Mouse (Mus musculus) cerebellum, postnatal 10 days (tissue): ENCODE measurements around the gene A1cf.

Experiments
- DNase-seq, 2 experiments: peaks; one replicate each; pipeline ENCODE4 v3.0.0; 2021; ENCODE audit warnings: mixed read lengths in 2 of 2

A1cf gene

DNA sequence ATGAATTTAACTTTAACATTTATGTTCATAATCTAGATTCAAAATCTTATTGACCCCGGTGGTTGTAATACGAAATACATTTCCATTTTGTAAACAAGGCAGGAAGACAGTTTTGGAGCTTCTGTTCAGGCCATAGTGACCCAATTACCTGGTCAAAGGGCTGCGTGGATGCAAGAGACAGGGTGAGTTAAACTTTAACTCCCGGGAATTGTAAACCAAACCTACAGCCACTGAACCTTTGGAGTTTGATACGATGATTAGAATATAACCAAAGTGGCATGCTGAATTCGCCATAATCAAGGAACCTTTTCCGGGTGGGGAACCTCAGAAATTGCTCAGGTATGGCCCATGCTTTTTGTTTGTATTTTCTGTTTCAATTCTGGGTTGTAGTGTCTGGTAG is at the start of gene A1cf:
Gene A1cf, plus strand, starts transcription at position 244 of the 400 bp plus-strand sequence.
- DNase-seq, result no peak

DNA sequence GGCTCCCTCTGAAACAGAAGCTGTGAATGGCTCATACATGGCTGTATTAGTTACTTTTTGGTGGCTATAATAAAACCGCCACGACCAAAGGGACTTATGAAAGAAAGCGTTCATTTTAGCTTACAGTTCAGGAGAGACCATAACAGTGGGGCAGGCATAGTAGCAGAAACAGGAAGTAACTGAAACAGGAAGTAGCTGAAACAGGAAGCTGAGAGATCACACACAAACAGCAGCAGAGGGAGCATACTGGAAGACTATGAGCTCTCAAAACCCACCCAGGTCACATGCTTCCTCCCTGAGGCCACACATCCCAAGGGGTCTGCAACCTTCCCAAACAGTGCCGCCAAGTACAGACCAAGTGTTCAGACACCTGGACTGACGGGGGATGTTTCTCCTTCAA is 34.3 kb upstream of the A1cf start:
- DNase-seq, result no peak

DNA sequence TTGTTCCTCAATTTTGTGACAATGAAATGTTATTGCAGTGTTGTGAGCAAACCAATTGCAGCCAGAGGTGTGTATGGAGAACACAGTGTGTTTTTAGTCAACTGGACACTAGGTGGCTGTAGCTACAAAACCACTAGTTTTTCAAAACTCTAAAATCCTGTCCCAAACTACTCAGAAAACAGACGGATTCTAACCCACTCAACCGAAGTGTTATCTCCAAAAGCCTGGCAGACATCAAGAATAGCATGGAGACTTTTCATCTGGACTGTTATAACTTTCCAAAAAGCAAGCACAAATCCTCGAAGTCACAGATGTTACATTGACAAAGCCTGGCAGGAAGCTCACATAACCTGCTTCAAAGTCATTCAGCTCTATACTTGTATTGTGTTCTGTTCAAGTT is 6.7 kb upstream of the A1cf start:
- no peak for DNase-seq

DNA sequence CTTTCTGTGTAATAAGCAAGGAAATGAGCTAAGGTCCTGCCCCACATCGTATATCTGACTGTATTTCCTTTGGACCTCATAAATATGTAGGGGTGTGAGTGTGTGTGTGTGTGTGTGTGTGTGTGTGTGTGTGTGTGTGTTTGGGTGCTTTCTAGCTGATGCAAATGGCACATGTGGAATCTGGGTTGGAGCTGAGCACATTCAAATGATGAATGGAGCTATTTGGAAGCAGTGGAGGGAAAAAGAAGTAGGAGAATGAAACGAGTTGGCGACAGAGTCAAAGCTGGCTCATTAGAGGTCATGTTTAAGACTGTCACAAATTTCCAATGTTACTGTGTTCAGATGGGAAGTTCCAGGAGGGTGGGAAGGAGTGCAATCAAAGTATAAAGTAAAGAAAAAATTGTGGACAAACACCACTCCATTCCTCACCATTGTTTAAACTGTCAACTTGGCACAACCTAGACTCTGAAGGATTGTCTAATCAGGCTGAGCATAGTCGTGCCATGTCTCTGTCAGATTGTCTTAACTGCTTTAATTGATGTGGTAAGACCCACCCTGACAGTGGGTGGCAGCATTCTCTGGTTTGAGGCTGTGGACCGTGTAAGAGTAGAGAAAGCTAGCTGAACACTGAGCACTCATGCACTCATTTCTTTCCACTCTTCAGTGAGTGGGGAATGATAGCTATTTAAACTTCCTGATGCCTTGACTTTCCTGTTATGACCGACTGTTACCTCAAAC is 5.9 kb upstream of the A1cf start:
- no peak for DNase-seq

DNA sequence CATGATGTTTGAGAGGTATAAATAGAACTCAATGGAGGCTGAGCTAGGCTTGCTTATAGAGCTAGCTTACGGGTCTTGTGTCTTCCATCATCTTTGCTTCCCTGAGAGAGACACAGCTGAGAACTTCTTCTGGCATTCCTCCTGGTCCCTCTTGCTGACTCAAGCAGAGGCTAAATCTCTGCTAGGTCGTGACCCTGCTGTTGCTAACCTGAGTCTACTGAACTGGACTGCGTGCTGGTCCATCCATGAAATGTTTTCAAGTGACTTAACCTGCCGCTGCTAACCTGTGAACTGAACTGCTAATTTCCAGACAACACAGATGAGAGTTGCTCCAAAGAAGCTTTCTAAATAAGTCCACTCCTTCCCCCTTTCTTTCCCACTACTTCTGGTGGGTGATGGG is 3.1 kb upstream of the A1cf start:
- DNase-seq, result no peak

DNA sequence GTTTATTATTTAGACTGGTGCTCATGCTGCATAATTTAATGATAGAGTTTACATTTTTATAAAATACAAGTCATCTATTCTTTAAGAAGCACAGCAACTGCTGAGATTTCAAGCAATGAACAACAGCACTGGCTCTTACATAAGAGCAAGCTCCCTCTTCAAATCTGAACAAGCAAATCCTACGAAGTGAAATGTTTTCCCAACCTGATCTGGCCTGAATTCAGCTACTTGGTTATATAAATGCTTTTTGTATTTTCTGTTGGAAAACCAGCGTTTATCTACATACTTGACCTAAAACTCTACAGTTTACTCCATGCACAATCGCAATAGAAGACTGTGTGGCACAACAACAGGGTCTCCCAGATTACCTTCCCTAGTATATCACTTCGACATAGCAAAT is 488 bp upstream of the A1cf start:
- no peak for DNase-seq

DNA sequence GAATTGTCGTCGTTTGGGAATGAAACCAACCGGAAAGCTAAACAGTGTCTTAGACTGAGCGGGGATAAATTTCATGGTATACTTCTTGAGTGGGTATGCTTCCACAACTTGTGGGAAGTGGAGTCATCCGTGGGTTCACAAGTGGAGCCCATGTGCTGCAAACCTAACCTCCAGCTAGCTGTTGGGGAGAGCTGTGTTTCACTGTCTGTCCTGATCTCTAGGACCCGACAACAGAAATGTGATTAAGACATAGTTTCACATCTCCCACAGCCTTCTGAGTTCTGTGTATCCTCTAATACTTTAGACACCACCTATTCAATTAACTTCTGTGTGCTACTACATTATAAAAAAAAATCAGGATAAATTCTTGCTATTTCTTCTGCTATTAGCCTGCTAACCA is 407 bp downstream of the A1cf start:
- DNase-seq, result no peak

DNA sequence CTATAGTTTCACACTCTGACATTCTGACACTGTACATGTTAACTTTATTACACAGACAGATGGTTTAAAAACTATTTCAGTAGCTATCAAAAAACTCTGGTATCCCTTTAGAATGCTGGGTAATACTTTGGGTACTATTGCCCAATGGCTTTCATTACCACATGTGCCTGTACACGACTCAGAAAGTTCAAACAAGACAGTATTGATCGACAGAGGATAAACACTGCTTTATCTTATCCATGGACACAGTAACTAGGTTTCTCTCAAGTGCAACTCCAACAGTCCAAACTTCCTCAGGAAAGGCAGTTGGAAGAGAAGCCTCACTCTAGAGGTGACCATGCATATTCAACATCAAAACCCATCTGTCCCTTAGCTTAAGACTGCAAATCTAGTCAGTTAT is 2.8 kb downstream of the A1cf start:
- no peak for DNase-seq

DNA sequence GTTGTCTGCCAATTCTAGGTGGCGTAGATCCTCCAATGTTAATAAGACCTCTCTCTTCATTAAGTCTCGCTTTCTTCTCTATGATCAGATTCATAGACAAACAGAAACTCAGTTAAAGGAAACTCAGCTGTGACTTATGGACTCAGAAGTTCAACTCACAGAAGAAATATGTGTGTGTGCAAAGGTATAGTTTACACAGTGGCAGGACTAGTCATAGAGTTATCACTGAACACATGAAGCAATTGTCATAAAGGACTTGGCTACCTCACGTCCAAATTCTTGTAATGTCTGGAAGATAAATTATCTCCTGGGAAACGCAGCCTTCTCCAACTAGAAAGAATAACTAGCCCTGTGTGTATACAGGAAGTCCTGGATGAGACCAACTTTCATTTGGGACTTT is 9.4 kb downstream of the A1cf start:
- DNase-seq, result no peak

DNA sequence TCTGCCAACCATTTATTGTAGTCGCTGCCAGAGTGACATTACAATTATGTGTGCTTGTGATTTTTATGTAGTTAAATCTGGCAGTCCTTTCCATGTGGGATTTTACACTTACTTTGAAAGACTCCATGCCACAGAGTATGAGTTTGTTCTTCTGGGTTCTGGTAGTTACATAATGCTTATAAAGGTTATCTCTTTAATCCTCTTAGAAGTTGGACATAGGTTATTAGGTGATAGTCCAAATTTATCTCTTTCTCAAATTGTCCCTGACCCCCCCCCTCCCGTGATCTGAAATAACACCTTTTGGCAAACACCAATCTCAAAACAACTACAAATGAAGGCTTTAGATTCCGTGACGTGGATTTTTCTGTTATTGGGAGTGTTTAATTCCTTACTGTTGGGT is 16.0 kb downstream of the A1cf start:
- DNase-seq, result no peak

DNA sequence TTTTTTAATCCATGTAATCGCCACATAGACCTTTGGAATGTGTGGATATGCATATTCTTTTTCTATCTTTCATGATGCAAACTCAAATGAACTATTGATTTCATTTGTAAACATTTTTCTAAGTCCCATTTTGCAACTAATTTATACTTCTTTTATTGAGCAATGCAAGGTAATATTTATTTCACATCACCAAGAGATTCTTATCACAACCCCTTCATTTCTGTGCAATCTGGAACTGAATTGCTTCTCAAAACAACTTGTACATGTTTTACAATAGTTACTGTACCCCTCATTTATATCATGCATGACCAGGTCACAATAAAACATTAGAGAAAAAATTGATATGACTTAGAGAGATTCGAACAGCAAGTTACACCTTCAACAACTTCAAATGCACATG is 18.7 kb downstream of the A1cf start:
- DNase-seq, result no peak

DNA sequence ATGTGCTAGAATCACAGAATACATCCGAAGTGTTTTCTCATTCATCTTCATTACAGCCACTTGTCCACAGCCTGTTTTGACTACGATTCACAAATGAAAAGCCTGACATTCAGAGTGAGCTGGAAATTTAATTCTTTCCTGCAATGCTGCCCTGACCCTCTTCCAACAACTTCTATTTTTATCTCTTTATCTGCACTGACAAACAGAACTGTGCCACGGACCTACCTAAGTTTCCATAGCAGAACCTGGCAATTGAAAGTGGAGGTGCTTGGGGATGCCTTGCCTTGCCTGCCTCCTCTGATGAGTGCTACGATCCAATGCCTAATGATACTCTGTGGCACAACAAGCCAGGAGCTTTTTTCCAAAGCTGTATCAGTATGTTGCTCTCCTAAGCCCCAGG is 21.4 kb downstream of the A1cf start:
- DNase-seq, result no peak

DNA sequence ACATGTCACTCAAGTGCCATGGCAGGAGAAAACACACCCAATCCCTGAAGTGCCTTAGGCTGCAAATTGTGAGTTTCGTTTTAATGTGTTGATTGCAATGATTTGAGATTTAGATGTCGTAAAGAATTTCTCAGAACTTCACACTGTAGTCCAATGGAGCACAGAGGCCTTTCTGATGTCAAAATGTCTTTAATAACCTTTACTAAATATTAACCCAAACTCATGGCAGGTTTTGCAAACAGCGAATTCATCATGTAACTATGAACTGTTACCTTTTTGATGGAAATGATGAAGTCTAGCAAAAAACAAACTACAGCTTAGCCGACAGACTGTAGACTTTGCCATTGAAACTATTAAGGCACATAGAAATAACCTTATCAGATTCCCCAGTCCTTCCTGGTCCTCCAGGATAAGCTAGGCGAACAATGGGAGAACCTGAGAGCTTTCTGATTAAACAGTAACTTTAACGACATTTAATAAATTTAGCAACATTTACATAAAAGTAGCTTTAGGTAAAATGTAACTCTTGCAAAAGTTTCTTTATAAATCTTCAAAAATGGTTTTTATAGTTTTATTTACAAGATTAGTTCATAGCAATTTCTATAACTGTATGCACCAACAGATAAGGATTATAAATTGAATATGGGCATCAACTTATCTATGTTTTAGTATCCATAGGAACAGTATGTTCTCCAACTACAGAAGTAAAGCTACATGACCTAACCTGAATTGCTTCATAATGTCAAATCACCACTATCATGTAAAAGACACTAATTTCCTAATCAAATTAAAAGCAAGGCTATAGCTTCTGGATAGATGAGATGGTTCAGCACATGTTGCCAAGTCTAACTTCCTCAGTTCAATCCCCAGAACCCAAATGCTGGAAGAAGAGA is 22.7 kb downstream of the A1cf start:
- no peak for DNase-seq

DNA sequence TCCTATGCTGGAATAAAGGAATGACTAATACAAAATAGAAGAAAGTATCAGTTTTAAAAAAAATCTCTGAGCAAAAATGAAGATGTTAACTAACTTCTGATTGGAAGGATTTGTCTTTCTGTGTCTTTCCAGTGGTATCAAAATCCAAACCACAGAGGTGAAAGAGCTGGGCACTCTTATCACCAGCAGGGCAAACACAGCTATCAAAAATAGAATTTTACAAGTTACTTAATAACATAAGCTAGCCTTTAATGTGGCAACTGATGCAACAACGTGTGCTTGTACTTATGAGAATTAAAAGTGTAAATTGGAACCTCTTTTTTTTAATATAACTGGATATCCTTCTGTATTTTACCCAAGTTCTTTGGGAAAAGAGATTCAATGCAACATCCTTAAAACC is 27.4 kb downstream of the A1cf start:
- no peak for DNase-seq

DNA sequence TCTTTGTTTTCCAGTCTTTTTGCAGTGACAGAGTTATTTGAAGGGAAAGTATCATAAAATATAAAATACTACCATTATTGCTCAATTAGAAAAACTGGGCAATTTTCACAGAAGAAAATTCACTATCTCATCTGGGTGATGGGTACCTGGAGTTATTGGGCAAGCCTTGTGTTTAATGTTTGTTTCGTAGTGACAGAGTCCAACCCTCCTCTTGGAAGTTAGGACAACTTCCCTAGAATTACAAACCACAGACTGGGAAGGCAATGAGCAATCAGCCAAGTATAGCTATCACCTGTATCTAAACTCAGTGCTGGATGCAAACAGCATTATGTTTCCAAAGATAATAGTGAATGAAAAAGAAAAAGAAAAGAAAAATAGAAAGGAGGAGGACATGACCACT is 28.1 kb downstream of the A1cf start:
- DNase-seq, result no peak

DNA sequence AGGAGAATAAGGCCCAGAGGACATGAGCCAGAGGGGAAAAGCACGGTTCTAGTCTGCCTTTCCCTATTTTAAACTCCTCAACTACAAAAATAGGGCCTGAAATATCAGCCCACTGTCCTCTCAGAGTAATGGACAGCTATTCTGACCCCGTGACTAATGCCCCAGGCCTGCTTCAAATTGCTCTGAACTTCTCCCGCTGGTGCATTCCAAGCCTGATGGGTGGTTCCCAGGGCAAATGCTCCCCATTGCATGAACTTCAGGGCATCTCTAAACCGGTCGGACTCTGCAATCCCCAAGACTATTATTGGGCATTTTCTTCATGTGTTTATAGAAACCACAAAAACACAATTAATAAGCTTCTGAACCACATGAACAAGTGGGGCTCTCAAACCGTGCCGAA is 37.1 kb downstream of the A1cf start:
- no peak for DNase-seq

DNA sequence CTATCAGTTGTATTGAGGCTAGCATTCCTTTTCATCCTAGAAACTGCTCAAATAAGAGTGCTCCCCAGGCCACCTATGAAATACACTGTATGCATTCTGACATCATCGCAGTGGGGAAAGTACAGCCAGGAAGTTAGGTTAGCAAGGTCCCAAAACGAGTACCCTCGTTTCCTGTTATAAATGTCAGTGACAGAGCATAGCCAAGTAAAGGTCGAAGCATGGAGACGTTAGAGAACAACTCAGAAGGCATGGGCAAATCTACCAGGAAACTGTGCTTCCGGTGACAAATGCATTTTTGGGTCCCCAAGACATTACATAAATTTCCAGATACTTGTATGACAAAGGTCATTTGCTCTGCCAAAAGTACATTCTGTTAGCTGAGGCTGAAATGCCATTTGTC is 41.9 kb downstream of the A1cf start:
- DNase-seq, result no peak

DNA sequence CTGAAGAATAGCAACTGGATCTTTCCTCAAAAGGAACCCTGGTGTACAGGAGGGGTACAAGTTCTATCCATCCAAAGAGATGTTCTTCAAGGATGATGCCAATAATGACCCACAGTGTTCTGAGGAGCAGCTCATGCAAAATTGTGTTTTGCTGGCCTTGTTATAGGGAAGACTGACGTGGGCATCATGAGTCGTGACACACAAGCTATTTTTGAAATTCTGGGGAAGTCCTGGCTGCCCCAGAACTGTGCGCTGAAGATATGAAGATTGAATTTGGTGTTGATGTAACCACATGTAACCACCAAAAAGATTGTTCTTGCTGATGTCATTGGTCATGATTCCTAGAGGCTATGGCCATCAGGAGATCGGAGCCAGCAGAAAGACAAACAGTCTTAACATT is 45.4 kb downstream of the A1cf start:
- DNase-seq, result no peak

DNA sequence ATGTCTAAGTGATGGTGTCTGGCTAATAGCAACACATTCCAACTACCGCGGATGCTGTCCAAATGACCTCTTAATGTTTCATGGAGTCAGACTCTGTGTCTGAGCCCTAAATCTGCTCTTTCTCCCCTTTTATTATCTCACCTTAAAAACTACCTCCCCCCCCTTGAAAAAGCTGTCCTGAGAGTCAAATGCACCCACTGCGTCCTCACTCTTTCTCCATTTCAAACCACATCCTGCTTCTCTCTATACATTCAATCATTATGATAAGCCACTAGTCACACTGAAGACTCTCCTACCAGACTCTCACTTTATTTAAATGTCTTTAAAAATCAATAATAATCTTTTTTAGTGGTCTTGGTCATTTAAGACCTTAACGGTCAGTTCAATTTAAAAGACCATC is 51.8 kb downstream of the A1cf start:
- DNase-seq, result no peak

DNA sequence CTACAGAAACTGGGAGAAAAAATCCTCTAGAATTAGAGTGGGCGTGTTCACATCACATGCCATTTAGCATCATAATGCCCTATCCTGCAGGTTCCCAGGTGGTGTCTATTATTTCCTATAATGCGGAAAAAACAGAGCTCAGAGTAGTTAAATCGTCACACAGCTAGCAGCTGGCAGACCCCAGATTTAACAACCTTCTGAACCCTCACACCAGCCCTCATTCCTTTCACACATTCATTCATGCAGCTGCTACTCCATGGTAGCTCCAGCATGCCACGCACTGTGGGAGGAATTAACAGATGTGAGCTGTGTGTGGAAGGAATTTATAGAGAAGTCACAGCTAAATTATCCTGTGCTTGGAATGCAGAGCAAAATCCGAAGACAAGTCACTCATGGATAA is 53.3 kb downstream of the A1cf start:
- DNase-seq, result no peak

DNA sequence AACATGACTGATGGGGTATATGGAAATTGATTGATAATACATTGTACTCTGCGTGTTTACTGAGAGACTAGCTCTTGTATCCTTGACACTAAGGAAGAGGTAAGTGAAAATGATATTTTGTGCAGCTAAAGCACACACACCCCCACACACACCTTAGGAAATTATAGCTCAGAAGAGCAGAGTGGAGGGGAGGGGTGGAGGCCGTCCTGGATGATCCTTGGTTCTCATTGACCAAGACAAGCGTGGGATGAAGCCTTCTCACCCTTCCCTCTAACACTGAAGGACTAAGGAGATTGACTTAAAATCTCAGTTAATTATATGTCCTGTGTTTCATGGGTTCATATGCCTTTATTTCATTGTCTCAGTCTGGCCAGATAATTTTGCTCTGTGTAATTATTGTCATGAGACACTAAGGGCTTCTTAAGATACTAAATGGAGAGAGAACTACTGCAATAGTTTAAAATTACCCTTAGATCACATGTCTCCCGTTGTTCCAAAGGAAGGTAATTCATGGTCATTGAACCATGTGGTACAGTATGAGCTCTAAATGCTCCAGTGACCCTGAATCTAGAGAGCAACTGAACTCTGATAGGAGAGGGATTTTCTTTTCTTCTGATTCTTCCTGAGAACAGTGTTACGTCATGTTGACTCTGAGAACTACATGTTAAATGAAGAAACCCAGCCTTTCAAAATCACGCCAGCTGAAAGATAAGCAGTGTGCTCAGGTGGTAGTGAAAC is 55.2 kb downstream of the A1cf start:
- no peak for DNase-seq

DNA sequence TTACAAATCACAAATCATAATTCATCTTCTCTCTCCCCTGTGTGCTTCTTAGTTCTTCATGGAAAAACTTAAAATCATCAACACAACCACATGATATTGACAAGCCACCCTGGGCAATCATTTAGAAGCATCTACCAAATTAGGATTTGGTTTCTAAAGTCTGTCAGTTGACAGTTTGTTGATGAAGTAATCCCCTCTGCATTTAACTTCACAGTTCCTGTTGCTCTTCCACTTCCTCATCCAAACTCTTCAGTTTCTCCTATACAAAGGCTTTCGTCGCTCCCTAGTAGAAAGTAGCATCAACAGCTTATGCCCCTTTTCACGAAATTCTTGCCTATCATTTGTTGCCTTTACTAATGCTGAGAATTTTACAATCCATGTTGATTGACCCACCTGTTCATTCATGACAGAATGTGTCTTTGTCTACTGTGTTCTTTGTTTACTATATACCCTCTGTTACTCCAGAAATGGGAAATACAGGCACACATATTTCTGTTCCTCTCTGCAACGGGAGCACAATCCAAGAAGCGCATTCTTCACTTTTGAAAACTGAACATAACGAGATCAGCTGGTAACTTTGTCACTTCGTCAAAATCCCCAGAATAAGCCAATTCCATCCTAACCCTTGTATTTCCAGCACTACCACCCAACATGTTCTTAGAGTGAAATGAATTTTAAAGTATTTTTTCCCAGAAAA is 82.4 kb downstream of the A1cf start:
- no peak for DNase-seq

DNA sequence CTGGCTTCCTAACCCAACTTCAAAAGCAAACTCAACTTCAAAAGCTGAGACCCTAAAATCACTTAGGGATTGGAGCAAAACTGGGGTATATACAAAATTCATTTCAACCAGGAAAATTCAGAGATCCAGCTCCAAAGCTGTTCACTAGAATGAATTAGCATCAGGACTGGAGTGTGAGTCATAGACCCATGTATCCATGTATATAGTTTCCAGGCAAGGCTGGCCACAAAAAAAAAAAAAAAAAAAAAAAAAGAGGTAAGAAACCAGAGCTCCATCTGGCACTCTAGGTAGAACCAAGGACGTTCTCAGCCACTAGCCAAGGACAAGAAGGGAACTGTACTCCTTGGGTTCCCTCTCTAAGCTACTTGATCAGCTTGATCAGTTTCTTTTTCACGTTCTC is 85.2 kb downstream of the A1cf start:
- no peak for DNase-seq
